Mouse (Mus musculus): ENCODE measurements at regions not wholly inside any gene's neighbourhood (a gene's known extent, or its start where the extent isn't known, plus 50 kb on each side); places are given as distances from the start of the nearest gene placed in this dataset.

- no peak overlapping the region for H3K4me3 ChIP-seq (ENCODE audit: control insufficient read depth, low read depth, low read length)
- no peaks in the 10 kb centered on the region for H3K27me3 ChIP-seq (ENCODE audit: control insufficient read depth, insufficient read depth, low read length)
- no peaks in the 10 kb centered on the region for H3K4me1 ChIP-seq (ENCODE audit: control insufficient read depth, insufficient read depth, low read length)
- TF ChIP-seq POLR2A (IDR thresholded peaks at IDR 0.05; ENCODE audit: control insufficient read depth, low read depth, low read length) = no peak
- TF ChIP-seq CTCF (IDR thresholded peaks at IDR 0.05; ENCODE audit: control insufficient read depth, insufficient read depth, insufficient replicate concordance, low read depth, low read length) = no peak
- no peaks in the 10 kb centered on the region for H3K36me3 ChIP-seq (ENCODE audit: control insufficient read depth, insufficient read depth, low read length)
- H3K27ac ChIP-seq (ENCODE audit: control insufficient read depth, insufficient read depth, low read depth, low read length) = no peak overlapping the region
Measured at GRCm38 (mm10) chr6:93093770-93094169, 150.5 kb upstream of the Adamts9 start.

GRCm38 (mm10) chr6:93087329-93087728 is 144.0 kb upstream of the Adamts9 start:
- TF ChIP-seq POLR2A (IDR thresholded peaks at IDR 0.05; ENCODE audit: control insufficient read depth, low read depth, low read length) = no peak
- TF ChIP-seq CTCF (IDR thresholded peaks at IDR 0.05; ENCODE audit: control insufficient read depth, insufficient read depth, insufficient replicate concordance, low read depth, low read length) = no peak
- Histone ChIP-seq H3K4me3 (ENCODE audit: control insufficient read depth, low read depth, low read length) (no peak overlapping the region), H3K27me3 (ENCODE audit: control insufficient read depth, insufficient read depth, low read length) (no peaks in the 10 kb centered on the region), H3K4me1 (ENCODE audit: control insufficient read depth, insufficient read depth, low read length) (no peaks in the 10 kb centered on the region), H3K27ac (ENCODE audit: control insufficient read depth, insufficient read depth, low read depth, low read length) (no peak overlapping the region), H3K36me3 (ENCODE audit: control insufficient read depth, insufficient read depth, low read length) (no peaks in the 10 kb centered on the region)

- no peaks in the 10 kb centered on the region for H3K27me3 ChIP-seq (ENCODE audit: control insufficient read depth, insufficient read depth, low read length)
- H3K4me3 ChIP-seq (ENCODE audit: control insufficient read depth, low read depth, low read length) = no peak overlapping the region
- TF ChIP-seq CTCF (IDR thresholded peaks at IDR 0.05; ENCODE audit: control insufficient read depth, insufficient read depth, insufficient replicate concordance, low read depth, low read length) = no peak
- no peak for TF ChIP-seq POLR2A (IDR thresholded peaks at IDR 0.05; ENCODE audit: control insufficient read depth, low read depth, low read length)
- H3K36me3 ChIP-seq (ENCODE audit: control insufficient read depth, insufficient read depth, low read length) = no peaks in the 10 kb centered on the region
- no peaks in the 10 kb centered on the region for H3K4me1 ChIP-seq (ENCODE audit: control insufficient read depth, insufficient read depth, low read length)
- H3K27ac ChIP-seq (ENCODE audit: control insufficient read depth, insufficient read depth, low read depth, low read length) = no peak overlapping the region
Measured at GRCm38 (mm10) chr6:93084286-93084685, 141.0 kb upstream of the Adamts9 start.

GRCm38 (mm10) chr6:93083716-93084115 is 140.4 kb upstream of the Adamts9 start:
- Histone ChIP-seq H3K27ac (ENCODE audit: control insufficient read depth, insufficient read depth, low read depth, low read length) (no peak overlapping the region), H3K36me3 (ENCODE audit: control insufficient read depth, insufficient read depth, low read length) (no peaks in the 10 kb centered on the region), H3K4me3 (ENCODE audit: control insufficient read depth, low read depth, low read length) (no peak overlapping the region), H3K4me1 (ENCODE audit: control insufficient read depth, insufficient read depth, low read length) (no peaks in the 10 kb centered on the region), H3K27me3 (ENCODE audit: control insufficient read depth, insufficient read depth, low read length) (no peaks in the 10 kb centered on the region)
- no peak for TF ChIP-seq CTCF (IDR thresholded peaks at IDR 0.05; ENCODE audit: control insufficient read depth, insufficient read depth, insufficient replicate concordance, low read depth, low read length)
- no peak for TF ChIP-seq POLR2A (IDR thresholded peaks at IDR 0.05; ENCODE audit: control insufficient read depth, low read depth, low read length)

- Histone ChIP-seq H3K36me3 (ENCODE audit: control insufficient read depth, insufficient read depth, low read length) (no peaks in the 10 kb centered on the region), H3K27me3 (ENCODE audit: control insufficient read depth, insufficient read depth, low read length) (no peaks in the 10 kb centered on the region), H3K4me3 (ENCODE audit: control insufficient read depth, low read depth, low read length) (no peak overlapping the region), H3K27ac (ENCODE audit: control insufficient read depth, insufficient read depth, low read depth, low read length) (no peak overlapping the region), H3K4me1 (ENCODE audit: control insufficient read depth, insufficient read depth, low read length) (no peaks in the 10 kb centered on the region)
- TF ChIP-seq CTCF (IDR thresholded peaks at IDR 0.05; ENCODE audit: control insufficient read depth, insufficient read depth, insufficient replicate concordance, low read depth, low read length) (no peak), POLR2A (IDR thresholded peaks at IDR 0.05; ENCODE audit: control insufficient read depth, low read depth, low read length) (no peak)
Measured at GRCm38 (mm10) chr6:93082205-93082604, 138.9 kb upstream of the Adamts9 start.

GRCm38 (mm10) chr6:93076681-93077080 is 133.4 kb upstream of the Adamts9 start:
- H3K27me3 ChIP-seq (ENCODE audit: control insufficient read depth, insufficient read depth, low read length) = no peaks in the 10 kb centered on the region
- H3K4me1 ChIP-seq (ENCODE audit: control insufficient read depth, insufficient read depth, low read length) = no peaks in the 10 kb centered on the region
- no peak overlapping the region for H3K27ac ChIP-seq (ENCODE audit: control insufficient read depth, insufficient read depth, low read depth, low read length)
- H3K36me3 ChIP-seq (ENCODE audit: control insufficient read depth, insufficient read depth, low read length) = no peaks in the 10 kb centered on the region
- TF ChIP-seq POLR2A (IDR thresholded peaks at IDR 0.05; ENCODE audit: control insufficient read depth, low read depth, low read length) = no peak
- TF ChIP-seq CTCF (IDR thresholded peaks at IDR 0.05; ENCODE audit: control insufficient read depth, insufficient read depth, insufficient replicate concordance, low read depth, low read length) = no peak
- no peak overlapping the region for H3K4me3 ChIP-seq (ENCODE audit: control insufficient read depth, low read depth, low read length)

- no peak for TF ChIP-seq CTCF (IDR thresholded peaks at IDR 0.05; ENCODE audit: control insufficient read depth, insufficient read depth, insufficient replicate concordance, low read depth, low read length)
- TF ChIP-seq POLR2A (IDR thresholded peaks at IDR 0.05; ENCODE audit: control insufficient read depth, low read depth, low read length) = no peak
- no peaks in the 10 kb centered on the region for H3K36me3 ChIP-seq (ENCODE audit: control insufficient read depth, insufficient read depth, low read length)
- H3K4me3 ChIP-seq (ENCODE audit: control insufficient read depth, low read depth, low read length) = no peak overlapping the region
- H3K27me3 ChIP-seq (ENCODE audit: control insufficient read depth, insufficient read depth, low read length) = no peaks in the 10 kb centered on the region
- no peaks in the 10 kb centered on the region for H3K4me1 ChIP-seq (ENCODE audit: control insufficient read depth, insufficient read depth, low read length)
- H3K27ac ChIP-seq (ENCODE audit: control insufficient read depth, insufficient read depth, low read depth, low read length) = no peak overlapping the region
Measured at GRCm38 (mm10) chr6:93075867-93076266, 132.6 kb upstream of the Adamts9 start.

GRCm38 (mm10) chr6:93075011-93075410 is 131.7 kb upstream of the Adamts9 start:
- Histone ChIP-seq H3K27me3 (ENCODE audit: control insufficient read depth, insufficient read depth, low read length) (no peaks in the 10 kb centered on the region), H3K4me1 (ENCODE audit: control insufficient read depth, insufficient read depth, low read length) (no peaks in the 10 kb centered on the region), H3K27ac (ENCODE audit: control insufficient read depth, insufficient read depth, low read depth, low read length) (no peak overlapping the region), H3K4me3 (ENCODE audit: control insufficient read depth, low read depth, low read length) (no peak overlapping the region), H3K36me3 (ENCODE audit: control insufficient read depth, insufficient read depth, low read length) (no peaks in the 10 kb centered on the region)
- TF ChIP-seq POLR2A (IDR thresholded peaks at IDR 0.05; ENCODE audit: control insufficient read depth, low read depth, low read length) (no peak), CTCF (IDR thresholded peaks at IDR 0.05; ENCODE audit: control insufficient read depth, insufficient read depth, insufficient replicate concordance, low read depth, low read length) (no peak)

Measured in testis, adult 2 months (tissue).